Mouse (Mus musculus) limb, embryonic 15.5 days (tissue): ENCODE data around the gene Klhdc1. TPM values are rescaled to one million over a fixed set of nuclear protein-coding genes. Genes with fewer than 3 reads are reported as not detected.

Source experiments
- ATAC-seq: fragments of 200-750 bp; cut with Nextera tagmentation; 2 replicates; pipeline ENCODE4 v1.8.0; 2017; ENCODE audit warnings: low read depth, moderate TSS enrichment; ENCODE audit not compliant: insufficient number of reproducible peaks, low FRiP score, low TSS enrichment
- H3K27ac ChIP-seq: fragments of 300-500 bp; sonication (generic); 2 replicates; pipeline ENCODE4 v1.5.1; 2015; ENCODE audit warnings: moderate library complexity, mild to moderate bottlenecking, inconsistent platforms
- H3K27me3 ChIP-seq: fragments of 300-500 bp; sonication (generic); 2 replicates; pipeline ENCODE4 v1.6.1; 2015; ENCODE audit warnings: inconsistent platforms
- H3K36me3 ChIP-seq: fragments of 300-500 bp; sonication (generic); 2 replicates; pipeline ENCODE4 v1.6.1; 2015; ENCODE audit warnings: inconsistent platforms
- H3K4me1 ChIP-seq: fragments of 300-500 bp; sonication (generic); 2 replicates; pipeline ENCODE4 v1.6.1; 2015; ENCODE audit warnings: inconsistent platforms
- H3K4me2 ChIP-seq: fragments of 300-500 bp; sonication (generic); 2 replicates; pipeline ENCODE4 v1.6.1; 2015; ENCODE audit warnings: mild to moderate bottlenecking, inconsistent platforms
- H3K4me3 ChIP-seq: fragments of 300-500 bp; sonication (generic); 2 replicates; pipeline ENCODE4 v1.5.1; 2015; ENCODE audit warnings: mild to moderate bottlenecking, inconsistent platforms
- H3K9ac ChIP-seq: fragments of 300-500 bp; sonication (generic); 2 replicates; pipeline ENCODE4 v1.6.1; 2015; ENCODE audit warnings: inconsistent platforms
- H3K9me3 ChIP-seq: fragments of 300-500 bp; sonication (generic); 2 replicates; pipeline ENCODE4 v1.6.1; 2016; ENCODE audit warnings: inconsistent platforms
- WGBS: fragments of 180-500 bp; shearing (Covaris S2); methylation state at CpG from one replicate; pipeline ENCODE4 v1.1.7; 2015; 5-methylcytosine and 5-hydroxymethylcytosine counted together
- polyA plus RNA-seq: library from polyadenylated mRNA; unstranded; fragments of >200 nt; fragmentation: Nextera tagmentation; extraction: Ambion mirVana; gene quantifications from 2 replicates; pipeline ENCODE4 v1.2.1, GENCODE M21; 2015

Gene Klhdc1
- 7.6 and 10.6 TPM in 2 replicates for polyA plus RNA-seq

- WGBS, result 65% methylated on average over 6 of the region's 6 CpGs
- H3K4me2 ChIP-seq, result peak within 1 kb of the TSS; percentile 62
Measured at GRCm38 (mm10) chr12:69240876-69241275, at the start of gene Klhdc1. Gene Klhdc1, plus strand, starts transcription at chr12:69241176.

GRCm38 (mm10) chr12:69191396-69191795 is 49.6 kb upstream of the Klhdc1 start:
- H3K27ac ChIP-seq, result no peak overlapping the region
- ATAC-seq, result no peak
- H3K4me2 ChIP-seq, result no peak overlapping the region
- H3K4me1 ChIP-seq, result peaks cover 15% of the 10 kb centered on the region
- H3K9me3 ChIP-seq, result no peaks in the 10 kb centered on the region
- no peak overlapping the region for H3K4me3 ChIP-seq
- WGBS, result 86% methylated on average over 5 of the region's 5 CpGs
- no peaks in the 10 kb centered on the region for H3K27me3 ChIP-seq
- H3K36me3 ChIP-seq, result peaks cover 38% of the 10 kb centered on the region
- no peak overlapping the region for H3K9ac ChIP-seq

More at GRCm38 (mm10) chr12:69240876-69241275, at the start of gene Klhdc1:
- ATAC-seq, result no peak
- H3K4me3 ChIP-seq, result peak within 1 kb of the TSS; percentile 73
- H3K27ac ChIP-seq, result peak within 1 kb of the TSS; percentile 91
- no peaks in the 10 kb centered on the region for H3K27me3 ChIP-seq
- no peaks in the 10 kb centered on the region; the same call in 1 of the 2 replicates for H3K4me1 ChIP-seq
- no peaks in the 10 kb centered on the region for H3K36me3 ChIP-seq
- H3K9ac ChIP-seq, result peak within 1 kb of the TSS; percentile 78
- no peaks in the 10 kb centered on the region for H3K9me3 ChIP-seq

GRCm38 (mm10) chr12:69192637-69193036 is 48.3 kb upstream of the Klhdc1 start:
- whole genome bisulfite sequencing, result 94% methylated on average over 2 of the region's 2 CpGs
- H3K9ac ChIP-seq, result no peak overlapping the region

GRCm38 (mm10) chr12:69196444-69197377 is 44.3 kb upstream of the Klhdc1 start, which contains the start of gene Gm49383:
Gene Gm49383, minus strand, starts transcription at chr12:69197104.
- Histone ChIP-seq H3K36me3 (peaks cover 23% of the 10 kb centered on the region), H3K4me1 (peaks cover 23% of the 10 kb centered on the region), H3K27me3 (no peaks in the 10 kb centered on the region), H3K27ac (peak within 1 kb of the TSS; percentile 92), H3K4me3 (peak within 1 kb of the TSS; percentile 71), H3K9ac (peak within 1 kb of the TSS; percentile 87), H3K9me3 (no peaks in the 10 kb centered on the region), H3K4me2 (peak within 1 kb of the TSS; percentile 94)
- under 1% methylated on average over 75 of the region's 75 CpGs for WGBS
- ATAC-seq, result peak; percentile 66

More at GRCm38 (mm10) chr12:69192637-69193036, 48.3 kb upstream of the Klhdc1 start:
- Histone ChIP-seq H3K27me3 (no peaks in the 10 kb centered on the region), H3K4me2 (no peak overlapping the region), H3K9me3 (no peaks in the 10 kb centered on the region), H3K27ac (no peak overlapping the region), H3K4me1 (peaks cover 10% of the 10 kb centered on the region; the same call in 1 of the 2 replicates), H3K4me3 (no peak overlapping the region), H3K36me3 (peaks cover 31% of the 10 kb centered on the region)
- ATAC-seq, result no peak

- peak; percentile 69 for ATAC-seq
- no peaks in the 10 kb centered on the region for H3K9me3 ChIP-seq
- peak overlapping the region; percentile 87 for H3K9ac ChIP-seq
- H3K27ac ChIP-seq, result peak overlapping the region; percentile 92
- under 1% methylated on average over 94 of the region's 94 CpGs for WGBS
- no peaks in the 10 kb centered on the region for H3K27me3 ChIP-seq
- peak overlapping the region; percentile 94 for H3K4me2 ChIP-seq
- H3K36me3 ChIP-seq, result peaks cover 27% of the 10 kb centered on the region
- H3K4me3 ChIP-seq, result peak overlapping the region; percentile 71
- H3K4me1 ChIP-seq, result peaks cover 23% of the 10 kb centered on the region
Measured at GRCm38 (mm10) chr12:69197378-69198163, 43.4 kb upstream of the Klhdc1 start.

GRCm38 (mm10) chr12:69198164-69198535 is 42.8 kb upstream of the Klhdc1 start, which contains the start of gene Dnaaf2:
Gene Dnaaf2, minus strand, starts transcription at chr12:69198429.
- WGBS, result under 1% methylated on average over 18 of the region's 18 CpGs
- Histone ChIP-seq H3K9ac (peak within 1 kb of the TSS; percentile 87), H3K9me3 (no peaks in the 10 kb centered on the region), H3K4me1 (peaks cover 23% of the 10 kb centered on the region), H3K36me3 (peaks cover 33% of the 10 kb centered on the region), H3K4me2 (peak within 1 kb of the TSS; percentile 94), H3K4me3 (peak within 1 kb of the TSS; percentile 71), H3K27me3 (no peaks in the 10 kb centered on the region), H3K27ac (peak within 1 kb of the TSS; percentile 92)
- ATAC-seq, result no peak; the same call in 1 of the 2 replicates

GRCm38 (mm10) chr12:69198985-69199384 is 42.0 kb upstream of the Klhdc1 start:
- H3K9me3 ChIP-seq, result no peaks in the 10 kb centered on the region
- peaks cover 23% of the 10 kb centered on the region for H3K4me1 ChIP-seq
- no peak overlapping the region for H3K4me3 ChIP-seq
- no peak for ATAC-seq
- H3K36me3 ChIP-seq, result peaks cover 37% of the 10 kb centered on the region
- no peak overlapping the region for H3K4me2 ChIP-seq
- H3K27me3 ChIP-seq, result no peaks in the 10 kb centered on the region
- H3K9ac ChIP-seq, result no peak overlapping the region
- H3K27ac ChIP-seq, result no peak overlapping the region

- peaks cover 56% of the 10 kb centered on the region for H3K36me3 ChIP-seq
- ATAC-seq, result no peak
- WGBS, result 88% methylated on average over 16 of the region's 16 CpGs
Measured at GRCm38 (mm10) chr12:69204052-69204833, 36.7 kb upstream of the Klhdc1 start, which contains the start of gene Gm49384. Gene Gm49384, minus strand, starts transcription at chr12:69204267.

GRCm38 (mm10) chr12:69207396-69207795 is 33.6 kb upstream of the Klhdc1 start:
- Histone ChIP-seq H3K4me1 (no peaks in the 10 kb centered on the region), H3K4me2 (no peak overlapping the region), H3K9ac (no peak overlapping the region), H3K9me3 (no peaks in the 10 kb centered on the region), H3K4me3 (no peak overlapping the region), H3K27me3 (no peaks in the 10 kb centered on the region), H3K27ac (no peak overlapping the region), H3K36me3 (peaks cover 60% of the 10 kb centered on the region)
- 93% methylated on average over 8 of the region's 8 CpGs for WGBS
- no peak for ATAC-seq

More at GRCm38 (mm10) chr12:69204052-69204833, 36.7 kb upstream of the Klhdc1 start, which contains the start of gene Gm49384:
- Histone ChIP-seq H3K9ac (no peak within 1 kb of the TSS), H3K27ac (no peak within 1 kb of the TSS), H3K27me3 (no peaks in the 10 kb centered on the region), H3K4me2 (no peak within 1 kb of the TSS), H3K4me3 (no peak within 1 kb of the TSS), H3K9me3 (no peaks in the 10 kb centered on the region), H3K4me1 (no peaks in the 10 kb centered on the region; the same call in 1 of the 2 replicates)

GRCm38 (mm10) chr12:69207926-69208325 is 33.0 kb upstream of the Klhdc1 start:
- Histone ChIP-seq H3K27me3 (no peaks in the 10 kb centered on the region), H3K36me3 (peaks cover 58% of the 10 kb centered on the region), H3K4me1 (no peaks in the 10 kb centered on the region), H3K4me3 (no peak overlapping the region), H3K9me3 (no peaks in the 10 kb centered on the region), H3K27ac (no peak overlapping the region), H3K9ac (no peak overlapping the region), H3K4me2 (no peak overlapping the region)
- 95% methylated on average over 7 of the region's 7 CpGs for WGBS
- no peak for ATAC-seq

- 97% methylated on average over 2 of the region's 2 CpGs for WGBS
- no peak overlapping the region for H3K4me3 ChIP-seq
- H3K9ac ChIP-seq, result no peak overlapping the region
- H3K27me3 ChIP-seq, result no peaks in the 10 kb centered on the region
- H3K4me2 ChIP-seq, result no peak overlapping the region
- no peak for ATAC-seq
- H3K36me3 ChIP-seq, result peaks cover 57% of the 10 kb centered on the region
- H3K27ac ChIP-seq, result no peak overlapping the region
- H3K4me1 ChIP-seq, result no peaks in the 10 kb centered on the region
- no peaks in the 10 kb centered on the region for H3K9me3 ChIP-seq
Measured at GRCm38 (mm10) chr12:69208520-69208919, 32.5 kb upstream of the Klhdc1 start.
